Mouse (Mus musculus) forebrain, embryonic 11.5 days (tissue): ENCODE data around the gene Ky. TPM values are rescaled to one million over a fixed set of nuclear protein-coding genes. Genes with fewer than 3 reads are reported as not detected.
A peak's percentile ranks its signal among the peaks of the same experiment; 100 is the strongest.

Experiments used
- ATAC-seq: fragments of 200-750 bp; cut with Nextera tagmentation; replicated peaks from 2 replicates; pipeline ENCODE4 v1.8.0; 2017; ENCODE audit warnings: moderate TSS enrichment; ENCODE audit not compliant: low FRiP score
- DNase-seq: peaks from one replicate; pipeline ENCODE4 v3.0.0-alpha.2; 2017; ENCODE audit warnings: low spot score
- H3K27ac ChIP-seq: fragments of 300-500 bp; sonication (generic); 2 replicates; pipeline ENCODE4 v1.5.1; 2014; ENCODE audit warnings: low read depth, low read length
- H3K27me3 ChIP-seq: fragments of 300-500 bp; sonication (generic); 2 replicates; pipeline ENCODE4 v1.6.1; 2014; ENCODE audit warnings: mild to moderate bottlenecking, low read length, mixed read lengths; ENCODE audit not compliant: control insufficient read depth, insufficient read depth
- H3K36me3 ChIP-seq: fragments of 300-500 bp; sonication (generic); 2 replicates; pipeline ENCODE4 v1.6.1; 2014; ENCODE audit warnings: mild to moderate bottlenecking, low read length, moderate library complexity, mixed read lengths; ENCODE audit not compliant: control insufficient read depth, insufficient read depth
- H3K4me1 ChIP-seq: fragments of 300-500 bp; sonication (generic); replicated peaks from 2 replicates; pipeline ENCODE4 v1.6.1; 2014; ENCODE audit warnings: low read length, mixed read lengths; ENCODE audit not compliant: control insufficient read depth, insufficient read depth
- H3K4me2 ChIP-seq: fragments of 300-500 bp; sonication (generic); 2 replicates; pipeline ENCODE4 v1.6.1; 2014; ENCODE audit warnings: low read depth, mild to moderate bottlenecking, low read length, moderate library complexity, mixed read lengths; ENCODE audit not compliant: severe bottlenecking
- H3K4me3 ChIP-seq: fragments of 300-500 bp; sonication (generic); 2 replicates; pipeline ENCODE4 v1.5.1; 2014; ENCODE audit warnings: low read depth, low read length
- H3K9ac ChIP-seq: fragments of 300-500 bp; sonication (generic); 2 replicates; pipeline ENCODE4 v1.6.1; 2014; ENCODE audit warnings: low read length
- H3K9me3 ChIP-seq: fragments of 300-500 bp; sonication (generic); 2 replicates; pipeline ENCODE4 v1.6.1; 2016; ENCODE audit warnings: low read length, mixed read lengths; ENCODE audit not compliant: control insufficient read depth
- WGBS: fragments of 180-500 bp; shearing (Covaris S2); extraction: QIAGEN DNeasy Blood & Tissue Kit; methylation state at CpG from one replicate; pipeline ENCODE4 v1.1.7; 2014; 5-methylcytosine and 5-hydroxymethylcytosine counted together
- polyA plus RNA-seq: library from polyadenylated mRNA; unstranded; fragments of >200 nt; fragmentation: Nextera tagmentation; extraction: Ambion mirVana; gene quantifications from 2 replicates; pipeline ENCODE4 v1.2.1, GENCODE M21; 2014

The Ky gene
- polyA plus RNA-seq, 1 experiment from 2014 or later: 0.08 TPM

DNA sequence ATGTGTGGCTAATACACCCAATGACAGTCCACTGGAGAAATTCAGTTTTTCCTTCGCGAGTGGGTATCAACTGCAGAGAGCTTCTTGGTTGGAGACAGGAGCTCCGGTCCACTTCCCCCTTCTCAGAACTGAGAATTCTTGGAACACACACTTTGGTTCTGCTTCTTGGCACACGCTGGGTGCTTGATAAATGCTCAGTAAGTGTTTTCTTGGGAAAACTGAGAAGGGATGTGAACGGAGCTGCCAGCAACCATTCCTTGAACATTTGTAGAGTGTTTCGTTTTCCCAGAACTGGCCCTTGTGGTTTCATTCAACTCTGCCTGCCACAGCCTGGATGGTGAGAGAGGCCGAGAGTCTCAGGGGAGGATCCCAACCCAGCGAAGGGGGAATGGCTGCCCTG is 43.7 kb downstream of the Ky start:
- Histone ChIP-seq H3K27me3 (peaks cover 10% of the 10 kb centered on the region), H3K4me3 (no peak overlapping the region), H3K27ac (no peak overlapping the region), H3K9ac (no peak overlapping the region), H3K9me3 (no peaks in the 10 kb centered on the region), H3K4me1 (peaks cover 4% of the 10 kb centered on the region; the same call in 1 of the 2 replicates), H3K36me3 (no peaks in the 10 kb centered on the region), H3K4me2 (no peak overlapping the region)
- DNase-seq: no peak
- WGBS: 82% methylated on average over 8 of the region's 8 CpGs
- no peak for ATAC-seq

DNA sequence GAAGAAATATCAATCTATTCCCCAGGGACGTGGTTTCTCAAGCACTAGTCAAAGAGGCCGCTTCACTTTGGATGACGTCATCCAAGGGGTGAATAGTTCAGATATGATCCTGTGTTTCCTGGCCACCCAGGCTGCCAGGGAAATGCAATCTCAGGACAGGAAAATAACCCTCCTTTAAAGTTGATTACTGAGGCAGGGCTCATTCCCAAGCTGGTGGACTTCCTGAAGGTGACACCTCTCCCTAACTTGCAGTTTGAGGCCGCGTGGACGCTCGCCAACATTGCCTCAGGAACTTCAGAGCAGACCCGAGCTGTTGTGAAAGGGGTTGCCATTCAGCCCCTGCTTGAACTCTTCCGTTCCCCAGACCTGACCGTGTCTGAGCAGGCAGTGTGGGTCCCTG is 46.2 kb downstream of the Ky start:
- H3K4me3 ChIP-seq: no peak overlapping the region
- H3K27ac ChIP-seq: no peak overlapping the region
- peaks cover 10% of the 10 kb centered on the region for H3K27me3 ChIP-seq
- H3K4me2 ChIP-seq: no peak overlapping the region
- no peaks in the 10 kb centered on the region for H3K9me3 ChIP-seq
- 88% methylated on average over 10 of the region's 10 CpGs for WGBS
- H3K4me1 ChIP-seq: peaks cover 3% of the 10 kb centered on the region; the same call in 1 of the 2 replicates
- H3K9ac ChIP-seq: no peak overlapping the region
- ATAC-seq (no peak), DNase-seq (no peak)
- H3K36me3 ChIP-seq: no peaks in the 10 kb centered on the region

DNA sequence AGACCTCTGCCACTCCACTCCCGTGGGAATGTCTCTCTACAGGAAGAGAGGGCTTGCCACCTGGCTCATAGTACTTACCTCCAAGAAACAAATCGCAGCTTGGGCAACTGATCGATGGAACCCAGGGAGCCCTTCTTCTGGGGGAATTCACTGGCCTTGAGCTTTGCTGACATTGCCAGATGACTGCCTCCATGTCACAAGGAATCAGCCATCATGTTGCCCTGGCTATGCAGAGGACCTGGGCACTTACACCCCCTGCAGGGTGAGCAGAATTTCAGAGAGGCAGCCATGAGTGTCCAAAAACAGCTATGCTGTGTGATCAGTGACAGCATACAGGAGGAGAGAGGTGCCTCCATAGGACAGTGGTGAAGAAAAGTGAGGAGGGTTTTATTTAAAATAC is 48.2 kb downstream of the Ky start:
- no peak overlapping the region for H3K27ac ChIP-seq
- H3K9me3 ChIP-seq: no peaks in the 10 kb centered on the region; the same call in 1 of the 2 replicates
- H3K4me1 ChIP-seq: no peaks in the 10 kb centered on the region
- no peak overlapping the region for H3K4me3 ChIP-seq
- H3K4me2 ChIP-seq: no peak overlapping the region
- H3K27me3 ChIP-seq: no peaks in the 10 kb centered on the region
- H3K36me3 ChIP-seq: no peaks in the 10 kb centered on the region
- WGBS: 90% methylated on average over 3 of the region's 3 CpGs
- ATAC-seq: no peak
- DNase-seq: no peak
- H3K9ac ChIP-seq: no peak overlapping the region

DNA sequence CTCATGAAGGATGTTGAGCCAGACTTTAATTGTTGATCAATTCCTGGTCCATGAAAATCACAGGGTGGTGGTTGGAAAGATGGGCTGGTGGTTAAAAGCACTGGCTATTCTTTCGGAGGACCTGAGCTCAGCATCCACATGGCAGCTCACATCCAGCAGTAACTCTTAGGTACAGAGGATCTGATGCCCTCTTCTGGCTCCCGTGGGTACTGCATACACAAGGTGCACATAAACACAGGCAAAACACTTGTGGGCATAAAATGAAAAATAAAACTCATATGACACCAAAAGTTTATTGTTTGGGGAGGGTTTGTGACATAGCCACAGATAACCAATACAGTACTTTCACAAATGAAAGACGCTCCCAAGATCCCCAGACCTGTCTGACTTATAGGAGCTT is 52.9 kb downstream of the Ky start:
- H3K9me3 ChIP-seq: no peaks in the 10 kb centered on the region; the same call in 1 of the 2 replicates
- H3K4me2 ChIP-seq: no peak overlapping the region
- no peak overlapping the region for H3K9ac ChIP-seq
- no peaks in the 10 kb centered on the region for H3K27me3 ChIP-seq
- ATAC-seq (no peak), DNase-seq (no peak)
- H3K27ac ChIP-seq: no peak overlapping the region
- WGBS: 89% methylated on average over 3 of the region's 3 CpGs
- no peak overlapping the region for H3K4me3 ChIP-seq
- H3K36me3 ChIP-seq: no peaks in the 10 kb centered on the region
- H3K4me1 ChIP-seq: no peaks in the 10 kb centered on the region

DNA sequence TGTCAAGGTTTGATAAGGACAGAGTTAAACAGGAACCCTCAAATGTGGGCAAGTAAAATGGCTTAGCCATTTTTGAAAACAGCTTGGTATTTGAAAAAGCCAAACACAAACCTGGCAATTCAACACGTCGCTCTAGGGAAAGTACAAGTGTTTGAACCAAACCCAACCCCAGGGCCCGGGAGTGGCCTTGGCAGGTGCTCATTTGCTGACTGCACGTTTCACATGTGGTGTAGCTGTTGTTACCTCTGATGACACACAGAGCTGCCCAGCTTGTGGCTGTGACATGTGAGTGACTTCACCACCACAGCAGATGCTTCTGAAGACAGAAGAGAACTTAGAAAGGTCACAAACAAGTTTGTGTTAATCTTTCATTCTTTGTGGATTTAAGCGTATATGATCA is 67.3 kb downstream of the Ky start:
- DNase-seq (peak; percentile 39), ATAC-seq (no peak)
- Histone ChIP-seq H3K27ac (no peak overlapping the region), H3K9me3 (no peaks in the 10 kb centered on the region), H3K27me3 (no peaks in the 10 kb centered on the region), H3K4me1 (0 out of 2 replicates have a peak, but pooled peaks cover 2% of the 10 kb centered on the region), H3K4me3 (no peak overlapping the region), H3K36me3 (no peaks in the 10 kb centered on the region), H3K9ac (no peak overlapping the region), H3K4me2 (no peak overlapping the region)
- 85% methylated on average over 5 of the region's 5 CpGs for WGBS

DNA sequence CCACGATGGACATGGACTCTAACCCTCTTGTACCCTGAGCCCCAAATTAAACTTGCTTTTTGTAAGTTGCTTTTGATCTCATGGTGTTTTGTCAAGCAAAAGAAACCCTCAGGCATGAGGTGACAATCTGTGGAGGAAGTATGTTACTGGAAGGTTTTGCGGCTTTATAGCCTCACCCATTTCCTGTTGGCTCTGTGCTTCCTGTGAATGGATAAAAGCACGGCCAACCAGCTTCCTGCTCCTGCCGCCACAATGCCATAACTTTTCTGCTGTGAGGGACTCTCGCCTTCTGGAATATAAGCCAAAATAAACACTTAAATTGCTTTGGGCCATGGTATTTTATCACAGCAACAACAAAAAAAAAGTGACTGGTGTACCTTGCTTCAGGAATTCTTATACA is 71.9 kb downstream of the Ky start:
- Histone ChIP-seq H3K4me1 (0 out of 2 replicates have a peak, but pooled peaks cover 2% of the 10 kb centered on the region), H3K4me3 (no peak overlapping the region), H3K27me3 (no peaks in the 10 kb centered on the region), H3K4me2 (no peak overlapping the region), H3K9ac (no peak overlapping the region), H3K36me3 (no peaks in the 10 kb centered on the region), H3K27ac (no peak overlapping the region), H3K9me3 (no peaks in the 10 kb centered on the region)
- WGBS: 71% methylated on average over 5 of the region's 5 CpGs
- peak; percentile 1 for DNase-seq
- no peak for ATAC-seq

DNA sequence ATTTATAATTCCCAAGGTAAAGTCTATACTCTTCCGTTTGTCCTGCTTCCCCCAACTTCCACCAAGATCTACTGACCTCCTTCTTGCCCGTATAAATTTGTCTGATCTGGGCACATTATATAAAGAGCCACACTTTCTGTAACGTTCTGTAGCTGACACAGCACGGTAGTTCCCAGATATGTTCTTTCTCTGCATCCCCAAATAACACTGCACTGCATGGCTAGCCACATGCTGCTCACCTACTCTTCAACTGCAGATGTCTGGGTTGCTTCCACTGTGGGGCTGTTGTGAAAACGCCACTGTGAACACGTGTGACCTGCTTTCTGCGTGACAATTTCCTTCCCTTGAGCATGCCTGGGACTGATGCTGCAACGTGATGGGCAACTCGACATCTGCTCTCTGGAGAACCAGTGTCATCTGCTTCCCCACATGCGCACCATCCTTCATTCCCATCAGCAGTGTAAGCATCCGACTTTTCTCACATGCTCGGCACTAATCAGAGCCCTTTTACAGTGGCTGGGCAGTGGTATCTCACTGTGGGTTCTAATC is 76.4 kb downstream of the Ky start:
- Histone ChIP-seq H3K4me3 (no peak overlapping the region), H3K9ac (no peak overlapping the region), H3K36me3 (no peaks in the 10 kb centered on the region; the same call in 1 of the 2 replicates), H3K4me1 (no peaks in the 10 kb centered on the region), H3K27me3 (no peaks in the 10 kb centered on the region), H3K9me3 (no peaks in the 10 kb centered on the region), H3K27ac (no peak overlapping the region), H3K4me2 (no peak overlapping the region)
- ATAC-seq (no peak), DNase-seq (peak; percentile 45)
- WGBS: 86% methylated on average over 12 of the region's 12 CpGs

DNA sequence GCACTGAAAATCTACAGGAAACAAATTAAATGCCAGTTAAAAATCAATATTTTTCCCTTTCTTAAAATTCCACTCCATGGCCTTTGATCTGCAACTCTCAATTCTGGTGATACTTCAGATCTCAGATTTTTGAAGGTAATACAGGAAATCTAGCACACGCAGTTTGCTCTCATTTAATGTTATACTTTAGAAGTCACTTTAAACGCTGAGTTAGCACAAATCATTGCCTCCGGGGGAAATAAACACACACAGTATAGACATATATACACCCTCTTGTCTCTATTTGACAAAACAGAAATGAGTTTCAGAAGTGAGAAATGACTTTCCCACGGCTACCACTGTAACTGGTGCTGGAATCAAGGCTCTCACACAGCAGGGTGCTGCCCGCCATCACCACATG is 81.8 kb downstream of the Ky start:
- no peak overlapping the region for H3K4me2 ChIP-seq
- H3K36me3 ChIP-seq: no peaks in the 10 kb centered on the region; the same call in 1 of the 2 replicates
- H3K27me3 ChIP-seq: no peaks in the 10 kb centered on the region
- H3K9me3 ChIP-seq: no peaks in the 10 kb centered on the region
- H3K27ac ChIP-seq: no peak overlapping the region
- no peaks in the 10 kb centered on the region for H3K4me1 ChIP-seq
- WGBS: 83% methylated on average over 5 of the region's 5 CpGs
- no peak overlapping the region for H3K9ac ChIP-seq
- DNase-seq (peak; percentile 40), ATAC-seq (no peak)
- H3K4me3 ChIP-seq: no peak overlapping the region

DNA sequence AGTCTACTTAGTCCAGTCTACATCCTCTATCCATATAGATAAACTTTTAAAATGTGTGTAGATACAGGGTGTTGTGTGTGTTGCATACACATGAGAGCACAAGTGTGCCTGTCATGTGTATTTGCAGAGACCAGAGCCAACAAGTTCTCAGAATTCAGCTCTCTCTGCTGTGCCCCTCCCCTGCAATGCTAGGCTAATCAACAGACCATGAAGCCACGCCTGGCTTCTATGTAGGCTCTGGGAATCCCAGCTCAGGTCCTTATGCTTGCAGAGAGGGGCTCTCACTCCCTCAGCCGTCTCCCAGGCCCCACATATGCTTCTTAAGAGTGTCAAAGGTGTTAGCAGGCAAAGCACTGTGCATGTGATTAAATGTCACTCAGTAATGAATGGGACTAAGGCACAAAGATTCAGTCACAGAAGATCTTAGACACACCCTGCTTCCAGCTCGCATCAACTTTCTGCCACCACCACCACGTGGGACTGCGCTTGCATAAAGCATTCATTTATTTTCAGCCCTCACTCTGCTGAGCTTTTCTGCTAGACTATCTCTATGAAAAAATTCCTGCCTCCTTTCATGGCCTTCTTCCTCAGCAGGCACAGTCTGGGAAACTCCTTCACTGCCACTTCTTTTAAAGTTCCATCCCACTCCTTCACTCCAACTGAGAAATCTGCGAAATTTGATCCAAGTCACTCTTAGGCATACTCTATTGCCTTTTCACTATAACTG is 89.3 kb downstream of the Ky start:
- Histone ChIP-seq H3K9ac (no peak overlapping the region), H3K4me3 (no peak overlapping the region), H3K27ac (no peak overlapping the region), H3K9me3 (no peaks in the 10 kb centered on the region), H3K4me2 (no peak overlapping the region), H3K4me1 (no peaks in the 10 kb centered on the region), H3K36me3 (no peaks in the 10 kb centered on the region), H3K27me3 (no peaks in the 10 kb centered on the region)
- DNase-seq (no peak), ATAC-seq (no peak)
- WGBS: 53% methylated on average over 6 of the region's 6 CpGs
